Mouse (Mus musculus) testis, adult 2 months (tissue): ENCODE measurements around the gene Nbeal2.

Experiments used
- CTCF ChIP-seq: fragments of 200-500 bp; IDR thresholded peaks from 2 replicates; pipeline ENCODE4 v1.5.1; 2012; ENCODE audit warnings: low read depth, mild to moderate bottlenecking, inconsistent platforms, low read length, moderate library complexity; ENCODE audit not compliant: control insufficient read depth, insufficient read depth, insufficient replicate concordance
- POLR2A ChIP-seq: fragments of 200-500 bp; IDR thresholded peaks from 2 replicates; pipeline ENCODE4 v1.6.1; 2012; ENCODE audit warnings: low read depth, mild to moderate bottlenecking, inconsistent platforms, low read length, moderate library complexity; ENCODE audit not compliant: control insufficient read depth

- TF ChIP-seq CTCF (no peak), POLR2A (no peak)
Measured at GRCm38 (mm10) chr9:110665912-110666311, 12.0 kb upstream of the Nbeal2 start.
